10 mouse cellular contexts compared by ENCODE assay signal in genomic region chr10:21337191-21337590, GRCm38 (mm10). TPM values are rescaled to one million over a fixed set of nuclear protein-coding genes. Genes with fewer than 3 reads are reported as not detected.
DNase-seq lines count a peak whose midpoint lies in the region; ATAC-seq and TF ChIP-seq lines count a peak whose summit lies in the region.
"Had no signal": no experiment of that assay in that cellular context is flagged by ENCODE, and none has a peak within 500 bp of the region (broad histone marks: within the 10 kb centered on the region; RNA-seq: fewer than 3 reads in every experiment).

No protein-coding gene starts in this region.

- TF ChIP-seq EP300 in liver, postnatal 0 days (IDR thresholded peaks at IDR 0.05; ENCODE audit: low read depth): no peak

- H3K4me3 ChIP-seq in embryonic facial prominence, embryonic 11.5 days (ENCODE audit: low read depth, low read length): no peak overlapping the region
- H3K4me3 ChIP-seq in embryonic facial prominence, embryonic 10.5 days: no peak overlapping the region
- H3K4me3 ChIP-seq in liver, postnatal 0 days (ENCODE audit: low read depth, low read length): no peak overlapping the region
- H3K4me3 ChIP-seq: neural tube, embryonic 13.5 days had no signal

- no peak for ATAC-seq in embryonic facial prominence, embryonic 11.5 days (replicated peaks; ENCODE audit: insufficient number of reproducible peaks, low FRiP score, low TSS enrichment, low read depth)
- no peak for ATAC-seq in liver, postnatal 0 days

- H3K27ac ChIP-seq in embryonic facial prominence, embryonic 11.5 days (replicated peaks; ENCODE audit: low read depth, low read length): no peak overlapping the region
- no peak overlapping the region for H3K27ac ChIP-seq in embryonic facial prominence, embryonic 10.5 days (replicated peaks)
- H3K27ac ChIP-seq in liver, postnatal 0 days (ENCODE audit: low read depth): no peak overlapping the region
- H3K27ac ChIP-seq: neural tube, embryonic 13.5 days had no signal

- no peaks in the 10 kb centered on the region; the same call in 1 of the 2 replicates for H3K9me3 ChIP-seq in embryonic facial prominence, embryonic 11.5 days (replicated peaks; ENCODE audit: control insufficient read depth, low read length)
- H3K9me3 ChIP-seq in embryonic facial prominence, embryonic 10.5 days: peaks cover 6% of the 10 kb centered on the region; the same call in 1 of the 2 replicates
- H3K9me3 ChIP-seq in liver, postnatal 0 days (ENCODE audit: low read length): peaks cover 7% of the 10 kb centered on the region
- H3K9me3 ChIP-seq: neural tube, embryonic 13.5 days had no signal

- 61% methylated on average over 2 of the region's 2 CpGs for WGBS in embryonic facial prominence, embryonic 11.5 days
- WGBS in embryonic facial prominence, embryonic 10.5 days: 65% methylated on average over 2 of the region's 2 CpGs
- 69% methylated on average over 2 of the region's 2 CpGs for WGBS in liver, postnatal 0 days (ENCODE audit: insufficient replicate concordance)

- no peaks in the 10 kb centered on the region for H3K4me1 ChIP-seq in embryonic facial prominence, embryonic 11.5 days (ENCODE audit: control insufficient read depth, insufficient read depth, low read length)
- H3K4me1 ChIP-seq in embryonic facial prominence, embryonic 10.5 days: no peaks in the 10 kb centered on the region
- H3K4me1 ChIP-seq in liver, postnatal 0 days (ENCODE audit: insufficient read depth): no peaks in the 10 kb centered on the region
- H3K4me1 ChIP-seq: neural tube, embryonic 13.5 days had no signal

- TF ChIP-seq CTCF in liver, postnatal 0 days (IDR thresholded peaks at IDR 0.05; ENCODE audit: low read depth): peak; percentile 73

- H3K27me3 ChIP-seq in embryonic facial prominence, embryonic 11.5 days (ENCODE audit: control insufficient read depth, insufficient read depth, low read length): no peaks in the 10 kb centered on the region
- no peaks in the 10 kb centered on the region for H3K27me3 ChIP-seq in embryonic facial prominence, embryonic 10.5 days (replicated peaks; ENCODE audit: low read depth, poor library complexity, severe bottlenecking)
- H3K27me3 ChIP-seq in liver, postnatal 0 days (ENCODE audit: insufficient read depth, low read length): no peaks in the 10 kb centered on the region
- H3K27me3 ChIP-seq: neural tube, embryonic 13.5 days had no signal

- peaks cover 4% of the 10 kb centered on the region; the same call in 1 of the 2 replicates for H3K36me3 ChIP-seq in embryonic facial prominence, embryonic 11.5 days (replicated peaks; ENCODE audit: control insufficient read depth, insufficient read depth, low read depth, low read length)
- H3K36me3 ChIP-seq in embryonic facial prominence, embryonic 10.5 days (replicated peaks): peaks cover 87% of the 10 kb centered on the region
- H3K36me3 ChIP-seq in liver, postnatal 0 days (replicated peaks; ENCODE audit: insufficient read depth, low read length): peaks cover 45% of the 10 kb centered on the region

- no peak overlapping the region for H3K9ac ChIP-seq in embryonic facial prominence, embryonic 11.5 days (replicated peaks; ENCODE audit: low read length)
- no peak overlapping the region for H3K9ac ChIP-seq in liver, postnatal 0 days (replicated peaks)
- H3K9ac ChIP-seq: neural tube, embryonic 13.5 days had no signal

- no peak overlapping the region for H3K4me2 ChIP-seq in embryonic facial prominence, embryonic 11.5 days (ENCODE audit: low read depth, low read length)
- H3K4me2 ChIP-seq in liver, postnatal 0 days (ENCODE audit: low read depth, low read length): no peak overlapping the region
- H3K4me2 ChIP-seq: neural tube, embryonic 13.5 days had no signal

- peak; percentile 34 for DNase-seq in embryonic facial prominence, embryonic 11.5 days (ENCODE audit: low spot score)
- no peak for DNase-seq in embryonic facial prominence, embryonic 10.5 days (ENCODE audit: low spot score)
- peak; percentile 25 for DNase-seq in right cerebral cortex, postnatal 4 days
- no peak for DNase-seq in right cerebral cortex, postnatal 10 days (ENCODE audit: low spot score in 2 of 2)
- DNase-seq in liver, postnatal 0 days: peak; percentile 58
- peak; percentile 60 to 68 for DNase-seq in thymus, postnatal 36 days
- no peak for DNase-seq in heart, adult 11 months
- no peak for DNase-seq in urinary bladder, adult 18-20 months (ENCODE audit: low spot score in 2 of 2)

RNA-seq across cellular contexts. Expression of gene Aldh8a1, which starts 39.9 kb away (rescaled TPM):
- not detected in 2 replicates for polyA plus RNA-seq in embryonic facial prominence, embryonic 11.5 days (2014; fragmentation: Nextera tagmentation; extraction: Ambion mirVana)
- 0.08 and 0.10 TPM in 2 replicates for polyA plus RNA-seq in embryonic facial prominence, embryonic 10.5 days (2016; fragmentation: Nextera tagmentation; extraction: Ambion mirVana)
- polyA plus RNA-seq in liver, postnatal 0 days (2015; fragmentation: Nextera tagmentation; extraction: Ambion mirVana): 111 and 117 TPM in 2 replicates
- polyA plus RNA-seq: intestine, embryonic 14.5 days; neural tube, embryonic 13.5 days had no signal

RNA-seq across cellular contexts. Expression of gene Hbs1l, which starts 41.4 kb away (rescaled TPM):
- polyA plus RNA-seq in embryonic facial prominence, embryonic 11.5 days (2014; fragmentation: Nextera tagmentation; extraction: Ambion mirVana): 124 and 134 TPM in 2 replicates
- polyA plus RNA-seq in embryonic facial prominence, embryonic 10.5 days (2016; fragmentation: Nextera tagmentation; extraction: Ambion mirVana): 121 and 129 TPM in 2 replicates
- 45.4 and 50.9 TPM in 2 replicates for polyA plus RNA-seq in liver, postnatal 0 days (2015; fragmentation: Nextera tagmentation; extraction: Ambion mirVana)

Comparison
In these comparisons a context has a peak if more than half of its experiments do, and no peak if none do; other contexts are left out.
1. DNase-seq: peak in embryonic facial prominence, embryonic 11.5 days (single experiment), right cerebral cortex, postnatal 4 days (single experiment), liver, postnatal 0 days (single experiment) and thymus, postnatal 36 days (2 of 2); none in embryonic facial prominence, embryonic 10.5 days (single experiment), right cerebral cortex, postnatal 10 days (0 of 2), heart, adult 11 months (single experiment) and urinary bladder, adult 18-20 months (0 of 2).
2. RNA of gene Aldh8a1, which starts 39.9 kb away (polyA plus RNA-seq): 111 to 117 TPM in liver, postnatal 0 days; 0.08 to 0.10 TPM in embryonic facial prominence, embryonic 10.5 days and not detected in embryonic facial prominence, embryonic 11.5 days; every median in the first group is over 100 times any median in the second.